Mouse (Mus musculus): Measurements from ENCODE around the gene Ccdc137. TPM values are rescaled to one million over a fixed set of nuclear protein-coding genes. Genes with fewer than 3 reads are reported as not detected.
A peak's percentile ranks its signal among the peaks of the same experiment; 100 is the strongest.

The Ccdc137 gene
- polyA plus RNA-seq, 1 experiment from 2014 or later: 25.0 TPM

DNA sequence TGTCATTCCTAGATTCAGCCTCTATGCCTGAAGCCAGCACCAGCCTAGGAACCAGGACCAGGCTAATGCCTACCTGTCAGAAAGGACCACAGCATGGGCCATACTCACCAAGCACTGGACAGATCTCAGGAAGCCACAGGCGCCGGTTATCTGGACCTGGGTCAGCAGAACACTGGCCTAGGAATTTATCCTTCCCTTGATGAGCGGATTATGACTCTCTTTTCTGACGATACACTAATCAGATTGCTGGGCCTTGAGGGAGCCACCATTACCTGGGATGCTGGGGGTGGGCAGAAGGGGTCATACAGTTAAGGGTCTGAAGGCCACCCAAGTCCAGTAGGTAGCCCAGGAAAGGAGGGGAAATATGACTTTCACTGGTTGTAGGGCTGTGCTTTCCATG lies 4.6 kb upstream of the Ccdc137 start, which contains the start of gene Pde6g:
Gene Pde6g, minus strand, starts transcription at position 195 of the 400 bp plus-strand sequence.
- Histone ChIP-seq H3K4me2 (replicated peaks; ENCODE audit: low read depth, low read length) (no peak within 1 kb of the TSS), H3K4me1 (replicated peaks; ENCODE audit: control insufficient read depth, insufficient read depth, low read length) (no peaks in the 10 kb centered on the region; the same call in 1 of the 2 replicates), H3K9ac (ENCODE audit: low read depth, low read length) (no peak within 1 kb of the TSS), H3K36me3 (ENCODE audit: control insufficient read depth, insufficient read depth, low read length) (no peaks in the 10 kb centered on the region), H3K4me3 (ENCODE audit: low read depth, low read length) (no peak within 1 kb of the TSS), H3K27me3 (ENCODE audit: control insufficient read depth, insufficient read depth, low read length) (no peaks in the 10 kb centered on the region), H3K27ac (ENCODE audit: low read depth, low read length) (no peak within 1 kb of the TSS), H3K9me3 (ENCODE audit: control insufficient read depth, low read length) (no peaks in the 10 kb centered on the region)
- no peak for ATAC-seq (ENCODE audit: low FRiP score)
- 86% methylated on average over 4 of the region's 4 CpGs for WGBS
- no peak for DNase-seq (ENCODE audit: low spot score)

DNA sequence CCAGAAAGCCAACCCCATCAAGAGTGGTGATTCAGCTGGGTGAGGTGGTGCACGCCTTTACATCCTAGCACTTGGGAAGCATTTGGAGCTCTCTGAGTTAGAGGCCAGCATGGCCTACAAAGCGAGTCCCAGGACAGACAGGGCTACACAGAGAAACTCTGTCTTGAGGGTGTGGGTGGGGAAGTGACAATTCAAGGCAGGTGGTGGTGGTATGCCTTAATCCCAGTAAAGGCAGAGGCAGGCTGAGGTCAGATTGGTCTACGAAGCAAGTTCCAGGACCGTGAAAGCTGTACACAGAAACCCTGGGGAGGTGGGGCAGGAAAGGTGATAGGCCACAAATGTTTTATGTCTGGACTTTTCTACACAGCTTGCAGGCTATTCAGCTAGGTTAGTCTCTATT lies 3.0 kb upstream of the Ccdc137 start:
- Histone ChIP-seq H3K27me3 (ENCODE audit: control insufficient read depth, insufficient read depth, low read length) (no peaks in the 10 kb centered on the region), H3K9ac (ENCODE audit: low read depth, low read length) (no peak overlapping the region), H3K4me3 (ENCODE audit: low read depth, low read length) (no peak overlapping the region), H3K4me2 (replicated peaks; ENCODE audit: low read depth, low read length) (no peak overlapping the region), H3K4me1 (replicated peaks; ENCODE audit: control insufficient read depth, insufficient read depth, low read length) (no peaks in the 10 kb centered on the region; the same call in 1 of the 2 replicates), H3K27ac (ENCODE audit: low read depth, low read length) (no peak overlapping the region), H3K9me3 (ENCODE audit: control insufficient read depth, low read length) (no peaks in the 10 kb centered on the region), H3K36me3 (ENCODE audit: control insufficient read depth, insufficient read depth, low read length) (no peaks in the 10 kb centered on the region)
- ATAC-seq (ENCODE audit: low FRiP score) (no peak), DNase-seq (ENCODE audit: low spot score) (no peak)
- 92% methylated on average over 4 of the region's 4 CpGs for WGBS

DNA sequence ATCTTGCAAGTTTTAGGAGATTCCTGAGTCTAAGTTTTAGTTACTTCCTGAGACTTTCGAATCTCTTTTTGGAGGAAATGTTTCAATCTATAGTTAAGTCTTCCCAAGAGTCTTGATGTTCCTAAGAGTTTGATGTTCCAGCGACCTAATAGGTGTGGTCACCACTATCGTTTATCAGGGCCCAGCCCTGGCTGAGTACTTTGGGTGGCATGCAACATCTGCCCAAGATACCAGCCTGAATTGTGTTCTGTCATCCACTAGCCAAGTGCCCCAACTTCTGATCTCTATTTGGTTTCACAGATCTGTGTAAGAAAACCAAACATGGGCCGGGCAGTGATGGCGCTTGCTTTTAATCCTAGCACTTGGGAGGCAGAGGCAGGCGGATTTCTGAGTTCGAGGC lies 2.5 kb upstream of the Ccdc137 start:
- Histone ChIP-seq H3K4me2 (replicated peaks; ENCODE audit: low read depth, low read length) (no peak overlapping the region), H3K4me1 (replicated peaks; ENCODE audit: control insufficient read depth, insufficient read depth, low read length) (no peaks in the 10 kb centered on the region; the same call in 1 of the 2 replicates), H3K27ac (ENCODE audit: low read depth, low read length) (no peak overlapping the region), H3K27me3 (ENCODE audit: control insufficient read depth, insufficient read depth, low read length) (no peaks in the 10 kb centered on the region), H3K9ac (ENCODE audit: low read depth, low read length) (no peak overlapping the region), H3K4me3 (ENCODE audit: low read depth, low read length) (no peak overlapping the region), H3K36me3 (ENCODE audit: control insufficient read depth, insufficient read depth, low read length) (no peaks in the 10 kb centered on the region), H3K9me3 (ENCODE audit: control insufficient read depth, low read length) (no peaks in the 10 kb centered on the region)
- no peak for DNase-seq (ENCODE audit: low spot score)
- WGBS: 91% methylated on average over 7 of the region's 7 CpGs
- ATAC-seq (ENCODE audit: low FRiP score): no peak

DNA sequence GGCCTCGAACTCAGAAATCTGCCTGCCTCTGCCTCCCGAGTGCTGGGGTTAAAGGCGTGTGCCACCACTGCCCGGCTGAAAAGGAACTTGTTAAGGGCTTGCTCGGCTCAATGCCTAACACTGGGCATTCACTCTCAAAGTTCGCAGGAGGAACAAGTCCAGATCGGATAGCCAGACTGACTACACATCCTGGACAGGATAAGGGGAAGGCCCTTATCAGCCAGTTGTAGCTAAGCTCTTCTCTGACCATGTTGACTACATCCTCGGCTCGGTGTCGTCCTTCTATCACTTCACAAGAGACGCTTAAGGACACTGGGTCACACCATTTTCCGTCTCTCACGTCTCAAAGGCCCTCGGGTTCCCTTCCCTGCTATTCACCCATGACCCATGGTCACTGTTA lies 545 bp upstream of the Ccdc137 start:
- ATAC-seq (ENCODE audit: low FRiP score) (no peak), DNase-seq (ENCODE audit: low spot score) (no peak)
- Histone ChIP-seq H3K4me1 (replicated peaks; ENCODE audit: control insufficient read depth, insufficient read depth, low read length) (no peaks in the 10 kb centered on the region; the same call in 1 of the 2 replicates), H3K4me3 (ENCODE audit: low read depth, low read length) (peak overlapping the region; percentile 91), H3K36me3 (ENCODE audit: control insufficient read depth, insufficient read depth, low read length) (no peaks in the 10 kb centered on the region), H3K4me2 (replicated peaks; ENCODE audit: low read depth, low read length) (peak overlapping the region; percentile 92), H3K9me3 (ENCODE audit: control insufficient read depth, low read length) (no peaks in the 10 kb centered on the region), H3K9ac (ENCODE audit: low read depth, low read length) (peak overlapping the region; percentile 93), H3K27ac (ENCODE audit: low read depth, low read length) (peak overlapping the region; percentile 63), H3K27me3 (ENCODE audit: control insufficient read depth, insufficient read depth, low read length) (no peaks in the 10 kb centered on the region)
- WGBS: 38% methylated on average over 14 of the region's 14 CpGs

DNA sequence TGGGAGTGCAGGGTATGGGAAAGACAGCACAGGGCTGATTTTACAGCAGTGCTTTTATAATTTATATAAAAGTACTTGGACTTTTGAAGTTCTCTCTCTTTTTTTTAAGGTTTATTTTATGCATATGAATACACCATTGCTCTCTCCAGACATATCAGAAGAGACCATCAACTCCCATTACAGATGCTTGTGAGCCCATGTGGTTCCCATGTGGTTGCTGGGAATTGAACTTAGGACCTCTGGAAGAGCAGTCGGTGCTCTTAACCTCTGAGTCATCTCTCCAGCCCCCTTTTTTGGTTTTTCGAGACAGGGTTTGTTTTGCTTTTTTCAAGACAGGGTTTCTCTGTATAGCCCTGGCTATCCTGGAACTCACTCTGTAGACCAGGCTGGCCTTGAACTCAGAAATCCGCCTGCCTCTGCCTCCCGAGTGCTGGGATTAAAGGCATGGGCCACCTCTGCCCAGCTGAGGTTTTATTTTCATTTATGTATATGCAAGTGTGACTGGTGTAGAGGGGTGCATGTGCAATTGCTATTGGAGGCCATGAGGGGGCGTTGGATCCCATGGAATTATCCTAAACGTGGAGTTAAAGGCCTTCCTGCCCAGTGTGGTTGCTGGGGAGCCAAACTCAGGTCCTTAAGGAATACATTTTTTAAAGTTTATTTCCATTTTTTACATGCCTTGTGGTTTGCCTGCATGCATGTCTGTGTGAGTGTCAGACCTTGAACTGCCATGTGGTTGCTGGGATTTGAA lies 1.1 kb downstream of the Ccdc137 start:
- no peak for ATAC-seq (ENCODE audit: low FRiP score)
- Histone ChIP-seq H3K4me1 (replicated peaks; ENCODE audit: control insufficient read depth, insufficient read depth, low read length) (no peaks in the 10 kb centered on the region; the same call in 1 of the 2 replicates), H3K27me3 (ENCODE audit: control insufficient read depth, insufficient read depth, low read length) (no peaks in the 10 kb centered on the region), H3K9ac (ENCODE audit: low read depth, low read length) (peak overlapping the region; percentile 93; the same call in 1 of the 2 replicates), H3K27ac (ENCODE audit: low read depth, low read length) (no peak overlapping the region), H3K36me3 (ENCODE audit: control insufficient read depth, insufficient read depth, low read length) (no peaks in the 10 kb centered on the region), H3K4me3 (ENCODE audit: low read depth, low read length) (peak overlapping the region; percentile 91), H3K9me3 (ENCODE audit: control insufficient read depth, low read length) (no peaks in the 10 kb centered on the region), H3K4me2 (replicated peaks; ENCODE audit: low read depth, low read length) (peak overlapping the region; percentile 92)
- peak; percentile 14 for DNase-seq (ENCODE audit: low spot score)
- 76% methylated on average over 6 of the region's 6 CpGs for WGBS

DNA sequence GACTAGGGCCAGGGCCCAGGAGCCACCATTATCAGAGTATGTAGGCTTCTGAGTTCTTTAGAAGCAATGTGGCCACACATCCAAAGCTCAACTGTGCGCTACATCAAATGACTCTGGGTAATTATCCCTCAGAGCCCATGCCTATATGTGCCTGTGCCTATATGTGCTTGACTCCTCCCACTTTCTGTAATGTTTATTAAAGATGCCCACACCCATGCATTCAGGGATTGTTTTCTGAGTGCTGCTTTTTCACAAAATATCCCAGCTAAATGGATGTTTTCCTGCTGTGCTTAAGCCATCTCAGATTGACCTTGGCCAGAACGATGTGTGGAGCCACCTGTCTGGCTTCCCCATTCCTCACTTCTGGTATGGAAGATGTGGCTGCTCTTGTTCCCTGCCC lies 5.6 kb downstream of the Ccdc137 start:
- no peak overlapping the region for H3K27ac ChIP-seq (ENCODE audit: low read depth, low read length)
- H3K4me2 ChIP-seq (replicated peaks; ENCODE audit: low read depth, low read length): no peak overlapping the region
- H3K36me3 ChIP-seq (ENCODE audit: control insufficient read depth, insufficient read depth, low read length): no peaks in the 10 kb centered on the region
- no peak for DNase-seq (ENCODE audit: low spot score)
- H3K27me3 ChIP-seq (ENCODE audit: control insufficient read depth, insufficient read depth, low read length): no peaks in the 10 kb centered on the region
- no peaks in the 10 kb centered on the region for H3K9me3 ChIP-seq (ENCODE audit: control insufficient read depth, low read length)
- H3K4me3 ChIP-seq (ENCODE audit: low read depth, low read length): no peak overlapping the region
- H3K9ac ChIP-seq (ENCODE audit: low read depth, low read length): no peak overlapping the region
- 94% methylated on average over 2 of the region's 2 CpGs for WGBS
- ATAC-seq (ENCODE audit: low FRiP score): no peak
- peaks cover 7% of the 10 kb centered on the region; the same call in 1 of the 2 replicates for H3K4me1 ChIP-seq (replicated peaks; ENCODE audit: control insufficient read depth, insufficient read depth, low read length)

DNA sequence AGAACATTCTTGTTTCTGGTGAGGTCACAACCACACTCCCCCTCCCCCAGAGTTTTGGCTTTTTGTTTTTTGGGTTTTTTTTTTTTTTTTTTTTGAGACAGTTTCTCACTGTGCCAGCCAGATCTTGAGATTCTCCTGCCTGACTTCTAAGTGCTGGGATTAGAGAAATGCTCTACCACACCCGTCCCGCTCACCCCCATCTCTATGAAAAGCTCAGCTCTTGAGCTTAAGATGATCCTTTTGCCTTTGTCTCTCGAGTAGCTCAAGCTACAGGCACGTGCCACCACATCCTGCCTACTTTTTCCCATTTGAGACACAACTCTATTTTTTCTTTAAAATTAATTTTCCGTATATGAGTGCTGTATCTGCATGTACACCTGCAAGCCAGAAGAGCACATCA lies 6.5 kb downstream of the Ccdc137 start:
- DNase-seq (ENCODE audit: low spot score) (no peak), ATAC-seq (ENCODE audit: low FRiP score) (no peak)
- Histone ChIP-seq H3K9ac (ENCODE audit: low read depth, low read length) (no peak overlapping the region), H3K36me3 (ENCODE audit: control insufficient read depth, insufficient read depth, low read length) (no peaks in the 10 kb centered on the region), H3K27me3 (ENCODE audit: control insufficient read depth, insufficient read depth, low read length) (no peaks in the 10 kb centered on the region), H3K4me1 (replicated peaks; ENCODE audit: control insufficient read depth, insufficient read depth, low read length) (peaks cover 9% of the 10 kb centered on the region; the same call in 1 of the 2 replicates), H3K4me2 (replicated peaks; ENCODE audit: low read depth, low read length) (no peak overlapping the region), H3K27ac (ENCODE audit: low read depth, low read length) (no peak overlapping the region), H3K9me3 (ENCODE audit: control insufficient read depth, low read length) (no peaks in the 10 kb centered on the region), H3K4me3 (ENCODE audit: low read depth, low read length) (no peak overlapping the region)
- WGBS: 87% methylated on average over 5 of the region's 5 CpGs

DNA sequence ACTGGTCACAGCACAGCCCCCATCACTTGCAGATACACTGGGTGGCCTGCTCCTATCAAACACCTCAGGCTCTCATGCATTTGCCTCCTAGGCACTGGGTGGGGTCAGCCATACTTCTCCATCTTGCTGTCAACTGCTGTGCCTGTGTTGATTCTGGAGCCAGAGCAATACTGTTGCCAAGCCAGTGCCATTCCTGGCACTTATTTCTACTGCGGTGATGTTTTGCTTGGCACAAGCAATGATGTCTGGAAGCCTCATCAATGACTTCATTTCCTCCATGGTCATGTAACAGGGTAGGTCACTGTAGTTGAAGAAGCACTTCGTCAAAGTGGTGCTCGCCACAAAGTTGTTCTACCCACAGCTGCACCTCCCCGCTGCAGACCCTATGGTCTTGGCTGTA lies 7.6 kb downstream of the Ccdc137 start:
- Histone ChIP-seq H3K9ac (ENCODE audit: low read depth, low read length) (no peak overlapping the region), H3K4me2 (replicated peaks; ENCODE audit: low read depth, low read length) (no peak overlapping the region), H3K27me3 (ENCODE audit: control insufficient read depth, insufficient read depth, low read length) (no peaks in the 10 kb centered on the region), H3K4me1 (replicated peaks; ENCODE audit: control insufficient read depth, insufficient read depth, low read length) (peaks cover 9% of the 10 kb centered on the region; the same call in 1 of the 2 replicates), H3K36me3 (ENCODE audit: control insufficient read depth, insufficient read depth, low read length) (0 out of 2 replicates have a peak, but pooled peaks cover 6% of the 10 kb centered on the region), H3K27ac (ENCODE audit: low read depth, low read length) (no peak overlapping the region), H3K9me3 (ENCODE audit: control insufficient read depth, low read length) (no peaks in the 10 kb centered on the region), H3K4me3 (ENCODE audit: low read depth, low read length) (no peak overlapping the region)
- DNase-seq (ENCODE audit: low spot score): no peak
- no peak for ATAC-seq (ENCODE audit: low FRiP score)
- 93% methylated on average over 4 of the region's 4 CpGs for WGBS

Measured in hindbrain, embryonic 11.5 days (tissue).